Mouse (Mus musculus) mesoderm, embryonic 11.5 days (tissue): ENCODE results near the gene Rnf135.
"Not testable (repeated sequence)": the region's sequence is repeated elsewhere in the genome, so short reads cannot be mapped to it uniquely, and the experiment has no call there.

Experiments used
- DNase-seq: peaks from one replicate; pipeline ENCODE4 v3.0.0-alpha.2; 2012; ENCODE audit warnings: low read depth, low spot score

Gene Rnf135

GRCm38 (mm10) chr11:80202296-80202695, 18.6 kb downstream of the Rnf135 start:
- no peak for DNase-seq

GRCm38 (mm10) chr11:80204037-80204436, 20.4 kb downstream of the Rnf135 start:
- no peak for DNase-seq

- no peak for DNase-seq
Observed at GRCm38 (mm10) chr11:80204941-80205340, 21.3 kb downstream of the Rnf135 start.

- no peak for DNase-seq
Observed at GRCm38 (mm10) chr11:80208465-80208859, 24.8 kb downstream of the Rnf135 start.

GRCm38 (mm10) chr11:80208860-80209800, 25.5 kb downstream of the Rnf135 start, which contains the start of gene Rhot1:
Rhot1 (plus strand) TSS chr11:80209019.
- peak; percentile 93 for DNase-seq

GRCm38 (mm10) chr11:80210321-80210720, 26.7 kb downstream of the Rnf135 start:
- DNase-seq, result no peak

GRCm38 (mm10) chr11:80212282-80212681, 28.6 kb downstream of the Rnf135 start:
- no peak for DNase-seq

- no peak for DNase-seq
Observed at GRCm38 (mm10) chr11:80215291-80215690, 31.6 kb downstream of the Rnf135 start.

GRCm38 (mm10) chr11:80218657-80219293, 35.1 kb downstream of the Rnf135 start:
- no peak for DNase-seq

GRCm38 (mm10) chr11:80230066-80230465, 46.4 kb downstream of the Rnf135 start:
- DNase-seq, result not testable (repeated sequence)

- DNase-seq, result no peak
Observed at GRCm38 (mm10) chr11:80237278-80237677, 53.6 kb downstream of the Rnf135 start.

GRCm38 (mm10) chr11:80238306-80238705, 54.7 kb downstream of the Rnf135 start:
- DNase-seq, result no peak

- no peak for DNase-seq
Observed at GRCm38 (mm10) chr11:80247026-80247425, 63.4 kb downstream of the Rnf135 start.

- DNase-seq, result no peak
Observed at GRCm38 (mm10) chr11:80248531-80248930, 64.9 kb downstream of the Rnf135 start.
